Mouse (Mus musculus): ENCODE results near the gene Ankfy1.

DNA sequence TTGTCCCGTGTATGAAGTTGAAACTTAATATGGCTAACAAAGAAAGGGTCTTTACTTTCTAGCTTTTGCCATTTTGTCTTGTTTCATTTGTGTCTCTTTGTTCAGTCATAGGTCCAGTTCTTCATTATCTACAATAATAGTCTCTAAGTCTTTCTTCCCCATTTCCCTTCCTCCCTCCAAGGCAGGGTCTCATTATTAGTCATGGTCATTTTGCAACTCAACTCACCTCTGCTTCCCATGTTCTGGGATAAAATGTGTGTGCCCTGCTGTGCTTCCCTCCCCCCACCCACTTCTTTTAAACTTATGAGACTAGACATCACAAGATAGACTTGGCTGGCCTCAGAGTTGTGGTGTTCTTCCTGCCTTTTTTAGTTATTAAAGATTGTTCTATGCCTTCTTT lies 29.4 kb upstream of the Ankfy1 start:
- TF ChIP-seq CTCF (IDR thresholded peaks at IDR 0.05) (no peak), EP300 (IDR thresholded peaks at IDR 0.05) (no peak)
